Comparison of ENCODE assay signal across 21 mouse cellular contexts in the genomic region with DNA sequence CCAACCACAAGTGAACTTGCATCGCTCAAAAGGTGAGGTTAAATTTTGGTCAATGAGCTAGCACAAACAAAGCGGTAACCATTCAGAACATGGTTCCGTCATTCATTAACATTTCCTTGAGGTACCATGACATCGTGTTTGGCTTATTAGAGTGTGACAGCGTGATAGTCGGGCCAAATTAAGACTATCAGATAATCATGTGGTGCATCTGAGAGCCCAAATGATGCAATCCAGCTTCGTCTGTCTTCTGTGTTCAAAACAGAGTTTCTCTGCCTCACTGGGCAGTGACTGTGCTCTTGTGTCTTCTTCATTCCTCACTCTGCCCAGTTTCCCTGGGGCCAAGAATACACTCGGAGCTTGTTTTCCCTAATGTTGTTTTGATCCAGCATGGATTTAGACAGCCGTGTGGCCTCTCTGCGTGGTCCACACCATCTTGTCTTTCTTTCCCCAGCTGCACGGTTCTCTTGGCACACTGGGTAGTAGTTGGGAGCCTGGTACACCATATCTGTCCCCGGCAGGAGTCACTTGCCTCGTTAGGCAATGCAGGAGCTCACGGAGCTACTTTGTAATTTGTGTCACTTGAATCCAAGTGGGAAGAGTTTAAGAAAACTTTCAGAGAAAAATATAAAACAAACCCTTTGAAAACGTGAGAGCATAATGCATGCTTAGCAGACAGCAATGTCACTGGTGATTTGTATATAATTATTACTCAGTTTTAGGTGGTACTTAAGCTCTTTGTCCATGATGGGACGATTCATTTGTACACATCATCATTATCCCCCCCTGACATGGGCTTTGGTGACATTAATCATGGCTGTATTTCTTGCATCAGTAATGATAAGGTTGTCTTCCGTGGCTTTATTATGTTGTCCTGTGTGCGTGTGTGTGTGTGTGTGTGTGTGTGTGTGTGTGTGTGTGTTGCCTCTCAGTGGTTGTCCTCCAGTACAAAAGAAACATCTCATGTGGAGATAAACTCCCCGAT.
DNase-seq lines count a peak whose midpoint lies in the region; ATAC-seq and TF ChIP-seq lines count a peak whose summit lies in the region.
"Had no signal": no experiment of that assay in that cellular context is flagged by ENCODE, and none has a peak within 500 bp of the region (broad histone marks: within the 10 kb centered on the region; RNA-seq: fewer than 3 reads in every experiment).

No protein-coding gene starts in this region.

- H3K36me3 ChIP-seq in heart, embryonic 14.5 days (ENCODE audit: control insufficient read depth, insufficient read depth, low read length), result no peaks in the 10 kb centered on the region
- H3K36me3 ChIP-seq in forebrain, embryonic 14.5 days (ENCODE audit: control insufficient read depth, insufficient read depth, low read length), result no peaks in the 10 kb centered on the region
- H3K36me3 ChIP-seq in kidney, adult 2 months (ENCODE audit: control insufficient read depth, insufficient read depth, low read length), result no peaks in the 10 kb centered on the region
- H3K36me3 ChIP-seq: embryonic facial prominence, embryonic 13.5 days; midbrain, embryonic 13.5 days; neural tube, embryonic 12.5 days had no signal

- H3K9ac ChIP-seq in heart, embryonic 14.5 days (ENCODE audit: low read length), result no peak overlapping the region
- H3K9ac ChIP-seq in forebrain, embryonic 14.5 days (ENCODE audit: low read length), result no peak overlapping the region
- H3K9ac ChIP-seq: embryonic facial prominence, embryonic 13.5 days; midbrain, embryonic 13.5 days; neural tube, embryonic 12.5 days had no signal

- ATAC-seq in heart, embryonic 14.5 days (ENCODE audit: insufficient number of reproducible peaks, insufficient read depth, low FRiP score, low read depth), result no peak
- ATAC-seq in forebrain, embryonic 14.5 days, result peak; percentile 60; the same call in 1 of the 2 replicates
- ATAC-seq: CD4-positive, CD25-positive, alpha-beta regulatory T cell, adult 4 months; lung, postnatal 0 days; midbrain, embryonic 13.5 days had no signal

- H3K9me3 ChIP-seq in heart, embryonic 14.5 days (ENCODE audit: control insufficient read depth, low read length), result no peaks in the 10 kb centered on the region
- H3K9me3 ChIP-seq in forebrain, embryonic 14.5 days (replicated peaks; ENCODE audit: control insufficient read depth, low read length), result no peaks in the 10 kb centered on the region
- H3K9me3 ChIP-seq: embryonic facial prominence, embryonic 13.5 days; midbrain, embryonic 13.5 days; neural tube, embryonic 12.5 days had no signal

- 64% methylated on average over 19 of the region's 19 CpGs for WGBS in heart, embryonic 14.5 days
- 57% methylated on average over 19 of the region's 19 CpGs for WGBS in forebrain, embryonic 14.5 days
- WGBS in kidney, adult 2 months, result 67% methylated on average over 19 of the region's 19 CpGs

- TF ChIP-seq POLR2A in kidney, adult 2 months (IDR thresholded peaks at IDR 0.05; ENCODE audit: low read depth, low read length), result no peak

- peak; percentile 15 to 29 for DNase-seq in cerebellum, postnatal 14 days
- DNase-seq in cerebellum, adult 8-10 months, result no peak
- no peak for DNase-seq in heart, postnatal 4 days
- DNase-seq in MN1 (ENCODE audit: low spot score), result peak; percentile 86
- peak; percentile 38 for DNase-seq in forebrain, embryonic 14.5 days (ENCODE audit: low spot score)
- no peak for DNase-seq in kidney, adult 2 months
- DNase-seq in urinary bladder, postnatal 36 days (ENCODE audit: low spot score in 2 of 2), result no peak
- DNase-seq: adrenal gland, postnatal 36 days; cerebellum, adult 9-10 months; heart, postnatal 14 days; kidney, adult 18-20 months; kidney, postnatal 14 days; liver; thymus, postnatal 25 days had no signal

- 0 out of 2 replicates have a peak overlapping the region, but pooled peaks have one; percentile 18 for H3K4me2 ChIP-seq in heart, embryonic 14.5 days (ENCODE audit: low read length)
- H3K4me2 ChIP-seq in forebrain, embryonic 14.5 days (ENCODE audit: low read length), result no peak overlapping the region
- H3K4me2 ChIP-seq: embryonic facial prominence, embryonic 13.5 days; midbrain, embryonic 13.5 days; neural tube, embryonic 12.5 days had no signal

- no peak overlapping the region for H3K27ac ChIP-seq in heart, embryonic 14.5 days (replicated peaks in 1 of 2; ENCODE audit: control insufficient read depth in 1 of 2, insufficient read depth in 1 of 2, low read depth in 2 of 2, low read length in 2 of 2)
- no peak overlapping the region for H3K27ac ChIP-seq in forebrain, embryonic 14.5 days (ENCODE audit: low read depth, low read length)
- H3K27ac ChIP-seq in kidney, adult 2 months (ENCODE audit: insufficient read depth, low read depth, low read length), result no peak overlapping the region
- H3K27ac ChIP-seq: embryonic facial prominence, embryonic 13.5 days; layer of hippocampus, adult 2 months; midbrain, embryonic 13.5 days; neural tube, embryonic 12.5 days had no signal

- no peaks in the 10 kb centered on the region for H3K27me3 ChIP-seq in heart, embryonic 14.5 days (ENCODE audit: control insufficient read depth, insufficient read depth, low read length)
- H3K27me3 ChIP-seq in forebrain, embryonic 14.5 days (replicated peaks; ENCODE audit: control insufficient read depth, insufficient read depth, low read length), result no peaks in the 10 kb centered on the region
- no peaks in the 10 kb centered on the region for H3K27me3 ChIP-seq in kidney, adult 2 months (replicated peaks; ENCODE audit: control insufficient read depth, insufficient read depth, low read length)
- H3K27me3 ChIP-seq: embryonic facial prominence, embryonic 13.5 days; midbrain, embryonic 13.5 days; neural tube, embryonic 12.5 days had no signal

- H3K4me3 ChIP-seq in heart, embryonic 14.5 days (ENCODE audit: control insufficient read depth in 1 of 2, insufficient read depth in 1 of 2, low read depth in 1 of 2, low read length in 2 of 2), result no peak overlapping the region
- H3K4me3 ChIP-seq in forebrain, embryonic 14.5 days (ENCODE audit: low read depth, low read length), result no peak overlapping the region
- H3K4me3 ChIP-seq in kidney, adult 2 months (ENCODE audit: insufficient read depth, low read depth, low read length), result no peak overlapping the region
- H3K4me3 ChIP-seq: embryonic facial prominence, embryonic 13.5 days; layer of hippocampus, adult 2 months; midbrain, embryonic 13.5 days; neural tube, embryonic 12.5 days had no signal

- peaks cover 6 to 7% of the 10 kb centered on the region in 2 experiments; a peak in 3 of 4 replicates for H3K4me1 ChIP-seq in heart, embryonic 14.5 days (ENCODE audit: control insufficient read depth in 2 of 2, insufficient read depth in 2 of 2, low read length in 2 of 2)
- 0 out of 2 replicates have a peak, but pooled peaks cover 2% of the 10 kb centered on the region for H3K4me1 ChIP-seq in forebrain, embryonic 14.5 days (ENCODE audit: control insufficient read depth, insufficient read depth, low read length)
- no peaks in the 10 kb centered on the region for H3K4me1 ChIP-seq in kidney, adult 2 months (ENCODE audit: control insufficient read depth, insufficient read depth, low read length)

- no peak for TF ChIP-seq CTCF in kidney, adult 2 months (conservative IDR thresholded peaks at IDR 0.05; ENCODE audit: insufficient read depth, insufficient read length, low read depth, low read length)

Comparison
In these comparisons a context has a peak if more than half of its experiments do, and no peak if none do; other contexts are left out.
1. DNase-seq: peak in cerebellum, postnatal 14 days (2 of 2), MN1 (single experiment) and forebrain, embryonic 14.5 days (single experiment); none in cerebellum, adult 8-10 months (single experiment), heart, postnatal 4 days (single experiment), kidney, adult 2 months (single experiment) and urinary bladder, postnatal 36 days (0 of 2).